Mouse (Mus musculus) CH12.LX (cell line): Measurements from ENCODE around the gene Tmem18. TPM values are rescaled to one million over a fixed set of nuclear protein-coding genes. Genes with fewer than 3 reads are reported as not detected.

Source experiments
- DNase-seq: peaks from one replicate; pipeline ENCODE4 v3.0.0-alpha.2; 2013; ENCODE audit errors: extremely low read depth
- H3K27ac ChIP-seq: 2 replicates; pipeline ENCODE4 v1.5.1; 2012; ENCODE audit warnings: low read depth, mild to moderate bottlenecking, control low read depth, moderate library complexity; ENCODE audit not compliant: insufficient read depth
- H3K27me3 ChIP-seq: replicated peaks from 2 replicates; pipeline ENCODE3; 2012; ENCODE audit warnings: inconsistent platforms
- H3K36me3 ChIP-seq, 2 experiments: replicated peaks in 1 of 2; 2 replicates each; pipeline versions ENCODE3 to v1.6.1; 2012; ENCODE audit warnings: inconsistent platforms in 1 of 2, low read length in 1 of 2, mild to moderate bottlenecking in 1 of 2, mixed read lengths in 1 of 2, moderate library complexity in 1 of 2; ENCODE audit not compliant: control insufficient read depth in 1 of 2, insufficient read depth in 1 of 2
- H3K4me1 ChIP-seq, 2 experiments: 2 replicates each; pipeline ENCODE4 v1.6.1; 2012; ENCODE audit warnings: inconsistent platforms in 1 of 2, moderate library complexity in 1 of 2; ENCODE audit not compliant: insufficient read depth in 2 of 2, control insufficient read depth in 1 of 2
- H3K4me2 ChIP-seq: 2 replicates; pipeline ENCODE4 v1.6.1; 2012; ENCODE audit warnings: low read depth, mild to moderate bottlenecking, control low read depth; ENCODE audit not compliant: poor library complexity, insufficient read depth, severe bottlenecking
- H3K4me3 ChIP-seq, 3 experiments: fragments of 150-350 bp in 1 of 3; sonication (generic) in 1 of 3; replicated peaks in 1 of 3; 2 replicates each; pipeline versions ENCODE3 to v1.5.1; 2011 to 2012; ENCODE audit warnings: low read depth in 2 of 3, low read length in 2 of 3, mild to moderate bottlenecking in 2 of 3, moderate library complexity in 2 of 3, control low read depth in 1 of 3, improper control_type of control experiment in 1 of 3, inconsistent platforms in 1 of 3, mixed read lengths in 1 of 3; ENCODE audit not compliant: poor library complexity in 1 of 3
- H3K79me2 ChIP-seq: replicated peaks from 2 replicates; pipeline ENCODE4 v1.6.1; 2012; ENCODE audit warnings: mild to moderate bottlenecking, moderate library complexity; ENCODE audit not compliant: control insufficient read depth, poor library complexity, insufficient read depth, severe bottlenecking; ENCODE audit errors: extremely low read depth
- H3K9ac ChIP-seq: 2 replicates; pipeline ENCODE4 v1.6.1; 2012; ENCODE audit warnings: low read depth, mild to moderate bottlenecking, control low read depth, moderate library complexity; ENCODE audit not compliant: insufficient read depth
- H3K9me3 ChIP-seq: replicated peaks from 2 replicates; pipeline ENCODE3; 2012; ENCODE audit warnings: low read length, inconsistent platforms, mixed read lengths
- E2F4 ChIP-seq: IDR thresholded peaks from 2 replicates; pipeline ENCODE4 v1.6.1; 2011; ENCODE audit warnings: low read depth, low read length, improper control_type of control experiment; ENCODE audit not compliant: insufficient replicate concordance
- ELF1 ChIP-seq: IDR thresholded peaks from 2 replicates; pipeline ENCODE4 v1.6.1; 2014; ENCODE audit warnings: low read depth, mild to moderate bottlenecking, inconsistent platforms, low read length, improper control_type of control experiment
- EP300 ChIP-seq: IDR thresholded peaks from 2 replicates; pipeline ENCODE4 v1.6.1; 2011; ENCODE audit warnings: low read length, improper control_type of control experiment
- GABPA ChIP-seq: IDR thresholded peaks from 2 replicates; pipeline ENCODE4 v1.6.1; 2012; ENCODE audit warnings: low read depth, low read length, improper control_type of control experiment, inconsistent platforms; ENCODE audit not compliant: insufficient replicate concordance
- JUN ChIP-seq: IDR thresholded peaks from 2 replicates; pipeline ENCODE4 v1.6.1; 2011; ENCODE audit warnings: low read depth, mild to moderate bottlenecking, low read length, improper control_type of control experiment, moderate library complexity; ENCODE audit not compliant: insufficient read depth
- JUND ChIP-seq: conservative IDR thresholded peaks from 2 replicates; pipeline ENCODE4 v1.6.1; 2011; ENCODE audit warnings: low read depth, low read length, improper control_type of control experiment
- KAT2A ChIP-seq: IDR thresholded peaks from 2 replicates; pipeline ENCODE4 v1.6.1; 2012; ENCODE audit warnings: low read length, improper control_type of control experiment, inconsistent platforms; ENCODE audit not compliant: insufficient replicate concordance
- MAFK ChIP-seq: IDR thresholded peaks from 2 replicates; pipeline ENCODE4 v1.6.1; 2011; ENCODE audit warnings: low read length, improper control_type of control experiment; ENCODE audit not compliant: insufficient replicate concordance
- MAX ChIP-seq: IDR thresholded peaks from 2 replicates; pipeline ENCODE4 v1.6.1; 2011; ENCODE audit warnings: low read length, improper control_type of control experiment
- MEF2A ChIP-seq: IDR thresholded peaks from 2 replicates; pipeline ENCODE4 v1.6.1; 2014; ENCODE audit warnings: low read depth, mild to moderate bottlenecking, inconsistent platforms, low read length, improper control_type of control experiment, borderline replicate concordance
- MXI1 ChIP-seq: IDR thresholded peaks from 2 replicates; pipeline ENCODE4 v1.6.1; 2011; ENCODE audit warnings: mild to moderate bottlenecking, low read depth, low read length, improper control_type of control experiment
- NELFE ChIP-seq: IDR thresholded peaks from 2 replicates; pipeline ENCODE4 v1.6.1; 2011; ENCODE audit warnings: low read depth, low read length, improper control_type of control experiment
- NRF1 ChIP-seq: IDR thresholded peaks from 2 replicates; pipeline ENCODE4 v1.6.1; 2014; ENCODE audit warnings: low read depth, mild to moderate bottlenecking, inconsistent platforms, low read length, improper control_type of control experiment, moderate library complexity
- PAX5 ChIP-seq: IDR thresholded peaks from 2 replicates; pipeline ENCODE4 v1.6.1; 2012; ENCODE audit warnings: low read length, inconsistent platforms, mixed read lengths
- POLR2A ChIP-seq: IDR thresholded peaks from 2 replicates; pipeline ENCODE4 v1.6.1; 2011; ENCODE audit warnings: low read depth, mild to moderate bottlenecking, improper control_type of control experiment, low read length
- POLR2AphosphoS2 ChIP-seq: IDR thresholded peaks from 2 replicates; pipeline ENCODE4 v1.6.1; 2011; ENCODE audit warnings: low read depth, low read length, improper control_type of control experiment
- RAD21 ChIP-seq: IDR thresholded peaks from 2 replicates; pipeline ENCODE4 v1.6.1; 2011; ENCODE audit warnings: low read depth, mild to moderate bottlenecking, low read length, improper control_type of control experiment, moderate library complexity
- SIN3A ChIP-seq: IDR thresholded peaks from 2 replicates; pipeline ENCODE4 v1.6.1; 2012; ENCODE audit warnings: low read length, improper control_type of control experiment, inconsistent platforms
- SMC3 ChIP-seq: IDR thresholded peaks from 2 replicates; pipeline ENCODE4 v1.6.1; 2011; ENCODE audit warnings: low read depth, low read length, improper control_type of control experiment
- TBP ChIP-seq: conservative IDR thresholded peaks from 2 replicates; pipeline ENCODE4 v1.6.1; 2011; ENCODE audit warnings: low read depth, low read length, improper control_type of control experiment
- TCF12 ChIP-seq: IDR thresholded peaks from 2 replicates; pipeline ENCODE4 v1.6.1; 2014; ENCODE audit warnings: low read depth, mild to moderate bottlenecking, inconsistent platforms, low read length, improper control_type of control experiment
- USF1 ChIP-seq: IDR thresholded peaks from 2 replicates; pipeline ENCODE4 v1.6.1; 2014; ENCODE audit warnings: low read depth, mild to moderate bottlenecking, inconsistent platforms, low read length, improper control_type of control experiment
- USF2 ChIP-seq: conservative IDR thresholded peaks from 2 replicates; pipeline ENCODE4 v1.6.1; 2011; ENCODE audit warnings: low read depth, low read length, improper control_type of control experiment
- ZKSCAN1 ChIP-seq: IDR thresholded peaks from 2 replicates; pipeline ENCODE4 v1.6.1; 2012; ENCODE audit warnings: low read depth, inconsistent platforms, low read length, improper control_type of control experiment, borderline replicate concordance
- ZMIZ1 ChIP-seq: IDR thresholded peaks from 2 replicates; pipeline ENCODE4 v1.6.1; 2012; ENCODE audit warnings: low read depth, mild to moderate bottlenecking, inconsistent platforms, low read length, improper control_type of control experiment
- ZNF384 ChIP-seq: IDR thresholded peaks from 2 replicates; pipeline ENCODE4 v1.6.1; 2012; ENCODE audit warnings: low read depth, low read length, improper control_type of control experiment, inconsistent platforms
- dilution Hi-C: fragments of 300-500 bp; cut with MboI; formaldehyde crosslinking; loops from 2 replicates; pipeline ENCODE4 v1.14.3; 2020; ENCODE audit warnings: low sequenced_read_pairs; ENCODE audit not compliant: extremely low pct_unique_long_range_greater_than_20kb, extremely low pct_ligation_motif_present
- in situ Hi-C: fragments of 300-500 bp; cut with MboI; formaldehyde crosslinking; loops from 3 replicates; pipeline ENCODE4 v1.14.3; 2019; ENCODE audit warnings: low sequenced_read_pairs, low pct_ligation_motif_present, low pct_unique_long_range_greater_than_20kb, mixed read lengths
- polyA plus RNA-seq: library from polyadenylated mRNA; unstranded; fragments of >175 nt; gene quantifications from 2 replicates; pipeline ENCODE4 v1.2.1, GENCODE M21; 2012; ENCODE audit warnings: low read depth; ENCODE audit not compliant: insufficient read length
- total RNA-seq, 2 experiments: library from RNA; depleted of rRNA; stranded (reverse); fragments of 300-350 nt in 1 of 2; fragments of >200 nt in 1 of 2; gene quantifications; 2 replicates each; pipeline ENCODE4 v1.2.3; 2012 to 2014

Gene Tmem18
- total and polyA plus RNA-seq, 3 experiments, result 14.8 to 24.8 (median 21.2) TPM

GRCm38 (mm10) chr12:30561411-30561810 lies 22.8 kb upstream of the Tmem18 start:
- peaks cover 3% of the 10 kb centered on the region for H3K9me3 ChIP-seq
- no peak overlapping the region for H3K27ac ChIP-seq
- H3K36me3 ChIP-seq, result no peaks in the 10 kb centered on the region
- in situ Hi-C loops (no loop called here), dilution Hi-C loops (no loop called here)
- DNase-seq, result no peak
- no peak overlapping the region for H3K4me3 ChIP-seq
- no peak overlapping the region for H3K4me2 ChIP-seq
- H3K4me1 ChIP-seq, result peaks cover 2 to 36% of the 10 kb centered on the region in 2 experiments; a peak in 2 of 4 replicates
- no peak overlapping the region for H3K9ac ChIP-seq
- TF ChIP-seq NELFE (no peak), TBP (no peak), ELF1 (no peak), MAX (no peak), KAT2A (no peak), JUND (no peak), TCF12 (no peak), POLR2A (no peak), JUN (no peak), POLR2AphosphoS2 (no peak), ZMIZ1 (no peak), ZKSCAN1 (no peak), USF2 (no peak), ZNF384 (no peak), NRF1 (no peak), E2F4 (no peak), MXI1 (no peak), PAX5 (no peak), SMC3 (no peak)
- H3K79me2 ChIP-seq, result no peaks in the 10 kb centered on the region
- no peaks in the 10 kb centered on the region for H3K27me3 ChIP-seq

- H3K27me3 ChIP-seq, result no peaks in the 10 kb centered on the region
- H3K9me3 ChIP-seq, result no peaks in the 10 kb centered on the region
- H3K9ac ChIP-seq, result no peak overlapping the region
- no peak overlapping the region for H3K27ac ChIP-seq
- no peak overlapping the region for H3K4me3 ChIP-seq
- no peaks in the 10 kb centered on the region for H3K79me2 ChIP-seq
- dilution Hi-C loops (no loop called here), in situ Hi-C loops (no loop called here)
- no peak for TF ChIP-seq MAFK
- TF ChIP-seq MAX, result no peak
- no peak for TF ChIP-seq JUN
- no peak for TF ChIP-seq NELFE
- no peak for TF ChIP-seq SIN3A
- no peak for TF ChIP-seq KAT2A
- TF ChIP-seq TCF12, result no peak
- TF ChIP-seq ZKSCAN1, result no peak
- no peak for TF ChIP-seq MXI1
- no peak for TF ChIP-seq MEF2A
- no peak for TF ChIP-seq USF1
- TF ChIP-seq EP300, result no peak
- TF ChIP-seq GABPA, result no peak
- TF ChIP-seq RAD21, result no peak
- H3K4me1 ChIP-seq, result peaks cover 0 to 10% of the 10 kb centered on the region in 2 experiments; a peak in 2 of 4 replicates
- no peaks in the 10 kb centered on the region for H3K36me3 ChIP-seq
- no peak overlapping the region for H3K4me2 ChIP-seq
- DNase-seq, result no peak
These were observed 12.2 kb upstream of the Tmem18 start for GRCm38 (mm10) chr12:30572075-30572474.
